Mouse (Mus musculus) cerebellum, adult (tissue): Measurements from ENCODE around the gene Ccdc182.

Experiments
- ATAC-seq: cut with Nextera tagmentation; 2 replicates; pipeline ENCODE4 v1.9.2; 2017; ENCODE audit warnings: mild to moderate bottlenecking, moderate library complexity, mixed read lengths; ENCODE audit not compliant: insufficient number of reproducible peaks, low FRiP score, low TSS enrichment

Gene Ccdc182

GRCm38 (mm10) chr11:88315393-88315792 lies 21.5 kb downstream of the Ccdc182 start:
- no peak for ATAC-seq

- ATAC-seq, result no peak
These were observed 25.0 kb downstream of the Ccdc182 start for GRCm38 (mm10) chr11:88318850-88319249.

- ATAC-seq, result no peak
These were observed 33.2 kb downstream of the Ccdc182 start for GRCm38 (mm10) chr11:88327016-88327415.

- ATAC-seq, result no peak
These were observed 35.1 kb downstream of the Ccdc182 start for GRCm38 (mm10) chr11:88328813-88329595.

GRCm38 (mm10) chr11:88330799-88331198 lies 36.9 kb downstream of the Ccdc182 start:
- ATAC-seq, result no peak

- no peak for ATAC-seq
These were observed 37.9 kb downstream of the Ccdc182 start for GRCm38 (mm10) chr11:88331722-88332121.

- no peak for ATAC-seq
These were observed 38.6 kb downstream of the Ccdc182 start for GRCm38 (mm10) chr11:88332309-88332934.

GRCm38 (mm10) chr11:88334893-88335292 lies 41.0 kb downstream of the Ccdc182 start:
- no peak for ATAC-seq

GRCm38 (mm10) chr11:88337926-88338325 lies 44.1 kb downstream of the Ccdc182 start:
- ATAC-seq, result no peak
